ENCODE assay signal across 1 mouse cellular context in the genomic region with DNA sequence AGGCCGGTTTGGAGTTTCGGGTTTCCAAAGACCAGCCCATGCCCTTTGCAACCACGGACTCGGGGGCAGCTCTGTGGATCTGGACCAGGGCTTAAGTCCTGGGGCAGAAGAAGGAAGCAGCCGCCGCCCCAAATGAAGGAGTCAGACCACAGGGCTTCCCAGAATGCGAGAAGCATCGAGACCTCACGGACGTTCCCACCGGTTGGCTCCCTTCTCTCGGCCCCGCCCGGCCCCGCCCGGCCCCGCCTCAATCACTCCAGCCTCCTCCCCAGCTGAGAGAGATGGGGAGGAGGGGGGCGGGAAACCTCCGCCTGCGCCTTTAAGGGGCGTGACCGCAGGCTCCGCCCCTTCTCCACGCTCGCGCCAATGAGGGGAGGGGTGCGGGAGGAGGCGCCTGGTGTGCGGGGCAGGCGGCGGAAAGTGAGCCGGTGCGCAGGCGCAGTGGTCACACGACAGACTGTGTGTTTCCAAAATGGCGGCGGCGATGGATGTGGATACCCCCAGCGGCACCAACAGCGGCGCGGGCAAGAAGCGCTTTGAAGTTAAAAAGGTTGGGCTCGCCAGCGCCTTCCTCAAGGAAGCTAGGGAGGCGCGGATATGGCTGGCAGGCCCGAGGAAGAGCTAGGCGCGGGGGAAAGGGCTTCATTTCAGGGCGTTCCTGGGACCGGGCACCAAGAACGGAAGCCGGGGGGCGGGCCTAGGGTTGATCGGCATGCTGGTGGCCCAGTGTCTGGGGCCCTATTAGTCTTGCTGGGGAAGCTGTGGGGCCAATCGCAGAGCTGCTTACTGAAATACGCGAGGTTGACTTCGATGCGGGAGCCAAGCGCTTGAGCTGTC.
TF ChIP-seq lines count a peak whose summit lies in the region.

Gene Rbx1 (plus strand): TSS at position 396 of the 837 bp plus-strand sequence.

TF ChIP-seq in CH12.LX, 34 proteins besides CTCF, POLR2A, EP300 and RAD21 (continued from another document):
- TF ChIP-seq TCF12 (IDR thresholded peaks at IDR 0.05; ENCODE audit: low read depth, low read length) (peak; percentile 86), IRF4 (IDR thresholded peaks at IDR 0.05; ENCODE audit: low read depth, low read length) (peak; percentile 30; the same call in 1 of the 2 replicates), POLR2AphosphoS2 (IDR thresholded peaks at IDR 0.05; ENCODE audit: low read depth, low read length) (peak; percentile 74), HCFC1 (IDR thresholded peaks at IDR 0.05; ENCODE audit: low read depth, low read length) (peak; percentile 78), MAZ (IDR thresholded peaks at IDR 0.05; ENCODE audit: low read depth, low read length) (peak; percentile 93), TBP (conservative IDR thresholded peaks at IDR 0.05; ENCODE audit: low read depth, low read length) (0 out of 2 replicates have a peak, but pooled peaks have one; percentile 41), ELF1 (IDR thresholded peaks at IDR 0.05; ENCODE audit: low read depth, low read length) (peak; percentile 59), KAT2A (IDR thresholded peaks at IDR 0.05; ENCODE audit: insufficient replicate concordance, low read length) (0 out of 2 replicates have a peak, but pooled peaks have one; percentile 39), E2F4 (IDR thresholded peaks at IDR 0.05; ENCODE audit: insufficient replicate concordance, low read depth, low read length) (no peak), SMC3 (IDR thresholded peaks at IDR 0.05; ENCODE audit: low read depth, low read length) (no peak), MXI1 (IDR thresholded peaks at IDR 0.05; ENCODE audit: low read depth, low read length) (no peak; the same call in 1 of the 2 replicates), JUND (conservative IDR thresholded peaks at IDR 0.05; ENCODE audit: low read depth, low read length) (no peak), CHD2 (IDR thresholded peaks at IDR 0.05; ENCODE audit: low read length) (peak; percentile 93), USF2 (conservative IDR thresholded peaks at IDR 0.05; ENCODE audit: low read depth, low read length) (no peak), MAFK (IDR thresholded peaks at IDR 0.05; ENCODE audit: insufficient replicate concordance, low read length) (no peak), ZNF384 (IDR thresholded peaks at IDR 0.05; ENCODE audit: low read depth, low read length) (no peak), UBTF (IDR thresholded peaks at IDR 0.05; ENCODE audit: low read depth, low read length) (peak; percentile 32; the same call in 1 of the 2 replicates), NELFE (IDR thresholded peaks at IDR 0.05; ENCODE audit: low read depth, low read length) (peak; percentile 76; the same call in 1 of the 2 replicates), SIN3A (IDR thresholded peaks at IDR 0.05; ENCODE audit: low read length) (peak; percentile 44; the same call in 1 of the 2 replicates), MEF2A (IDR thresholded peaks at IDR 0.05; ENCODE audit: borderline replicate concordance, low read depth, low read length) (no peak; the same call in 1 of the 2 replicates), PAX5 (IDR thresholded peaks at IDR 0.05; ENCODE audit: low read length) (no peak), ETS1 (conservative IDR thresholded peaks at IDR 0.05; ENCODE audit: low read depth, low read length) (no peak), BHLHE40 (IDR thresholded peaks at IDR 0.05; ENCODE audit: low read depth, low read length) (peak; percentile 61), ZKSCAN1 (IDR thresholded peaks at IDR 0.05; ENCODE audit: borderline replicate concordance, low read depth, low read length) (no peak), NRF1 (IDR thresholded peaks at IDR 0.05; ENCODE audit: low read depth, low read length) (peak; percentile 90), RCOR1 (conservative IDR thresholded peaks at IDR 0.05; ENCODE audit: low read depth, low read length) (no peak), ZMIZ1 (IDR thresholded peaks at IDR 0.05; ENCODE audit: low read depth, low read length) (peak; percentile 53), JUN (IDR thresholded peaks at IDR 0.05; ENCODE audit: insufficient read depth, low read depth, low read length) (no peak), CHD1 (IDR thresholded peaks at IDR 0.05; ENCODE audit: low read depth, low read length) (no peak), MAX (IDR thresholded peaks at IDR 0.05; ENCODE audit: low read length) (no peak; the same call in 1 of the 2 replicates)
TF ChIP-seq in CH12.LX: peak in this region for 15.
